Comparison of ENCODE assay signal across 10 mouse cellular contexts in genomic region chr16:31906896-31907295, GRCm38 (mm10). TPM values are rescaled to one million over a fixed set of nuclear protein-coding genes. Genes with fewer than 3 reads are reported as not detected.
DNase-seq lines count a peak whose midpoint lies in the region; ATAC-seq lines count a peak whose summit lies in the region.
"Had no signal": no experiment of that assay in that cellular context is flagged by ENCODE, and none has a peak within 500 bp of the region (broad histone marks: within the 10 kb centered on the region; RNA-seq: fewer than 3 reads in every experiment).

No protein-coding gene starts in this region.

- DNase-seq in right cerebral cortex, adult 2 months (ENCODE audit: low spot score in 2 of 2) = peak; percentile 31 to 51
- DNase-seq in right cerebral cortex, postnatal 25 days = no peak
- peak; percentile 28 for DNase-seq in embryo, embryonic 9.5 days (ENCODE audit: extremely low spot score)
- peak; percentile 54 for DNase-seq in heart, postnatal 4 days
- no peak for DNase-seq in liver, embryonic 11.5 days (ENCODE audit: low spot score)
- DNase-seq in cerebellum, postnatal 25 days = no peak
- no peak for DNase-seq in cerebellum, adult 9-11 months

- H3K4me3 ChIP-seq in liver, embryonic 11.5 days (ENCODE audit: low read depth, low read length) = peak overlapping the region; percentile 24; the same call in 1 of the 2 replicates
- H3K4me3 ChIP-seq in midbrain, embryonic 16.5 days (ENCODE audit: low read depth, low read length) = no peak overlapping the region

- no peak overlapping the region for H3K9ac ChIP-seq in liver, embryonic 11.5 days (ENCODE audit: low read depth, low read length)
- no peak overlapping the region for H3K9ac ChIP-seq in midbrain, embryonic 16.5 days (ENCODE audit: low read depth, low read length)

- ATAC-seq in liver, embryonic 11.5 days (replicated peaks; ENCODE audit: low FRiP score) = no peak
- peak; percentile 49; the same call in 1 of the 2 replicates for ATAC-seq in midbrain, embryonic 16.5 days

- H3K36me3 ChIP-seq in liver, embryonic 11.5 days (ENCODE audit: control insufficient read depth, insufficient read depth, low read length) = no peaks in the 10 kb centered on the region
- no peaks in the 10 kb centered on the region for H3K36me3 ChIP-seq in midbrain, embryonic 16.5 days (ENCODE audit: control insufficient read depth, insufficient read depth, low read length)

- H3K27ac ChIP-seq in liver, embryonic 11.5 days (ENCODE audit: low read depth, low read length) = no peak overlapping the region
- H3K27ac ChIP-seq in midbrain, embryonic 16.5 days (ENCODE audit: low read length) = no peak overlapping the region
- H3K27ac ChIP-seq: macrophage had no signal

- peaks cover 3% of the 10 kb centered on the region for H3K4me1 ChIP-seq in liver, embryonic 11.5 days (replicated peaks; ENCODE audit: control insufficient read depth, insufficient read depth, low read length)
- H3K4me1 ChIP-seq in midbrain, embryonic 16.5 days (ENCODE audit: control insufficient read depth, insufficient read depth, low read length) = peaks cover 7% of the 10 kb centered on the region; the same call in 1 of the 2 replicates

- no peaks in the 10 kb centered on the region for H3K9me3 ChIP-seq in liver, embryonic 11.5 days (ENCODE audit: control insufficient read depth, low read length)
- no peaks in the 10 kb centered on the region for H3K9me3 ChIP-seq in midbrain, embryonic 16.5 days (replicated peaks; ENCODE audit: control insufficient read depth, low read length, poor library complexity, severe bottlenecking)

- 12% methylated on average over 9 of the region's 9 CpGs for WGBS in liver, embryonic 11.5 days
- WGBS in midbrain, embryonic 16.5 days = 9% methylated on average over 9 of the region's 9 CpGs

- H3K4me2 ChIP-seq in liver, embryonic 11.5 days = peak overlapping the region; percentile 52
- peak overlapping the region; percentile 31 for H3K4me2 ChIP-seq in midbrain, embryonic 16.5 days (ENCODE audit: low read length)

- H3K27me3 ChIP-seq in liver, embryonic 11.5 days (replicated peaks; ENCODE audit: control insufficient read depth, insufficient read depth, low read length) = no peaks in the 10 kb centered on the region
- H3K27me3 ChIP-seq in midbrain, embryonic 16.5 days (ENCODE audit: control insufficient read depth, insufficient read depth, low read depth, low read length) = no peaks in the 10 kb centered on the region

RNA-seq across cellular contexts. Expression of gene Pigz, which starts 26.8 kb away (rescaled TPM):
- 1 to 10 TPM; 1.0 to 1.2 TPM for total RNA-seq in heart, postnatal 4 days (2021)
- polyA plus RNA-seq in liver, embryonic 11.5 days (2014; fragmentation: Nextera tagmentation; extraction: Ambion mirVana) = 0.38 and 0.75 TPM in 2 replicates
- 2.7 and 3.5 TPM in 2 replicates for polyA plus RNA-seq in midbrain, embryonic 16.5 days (2015; fragmentation: Nextera tagmentation; extraction: Ambion mirVana)

RNA-seq across cellular contexts. Expression of gene Meltf, which starts 28.3 kb away (rescaled TPM):
- total RNA-seq in heart, postnatal 4 days (2021) = under 1 TPM in 1 of 2 experiments, not detected in 1; 0.07 TPM
- 0.33 and 0.35 TPM in 2 replicates for polyA plus RNA-seq in liver, embryonic 11.5 days (2014; fragmentation: Nextera tagmentation; extraction: Ambion mirVana)
- polyA plus RNA-seq in midbrain, embryonic 16.5 days (2015; fragmentation: Nextera tagmentation; extraction: Ambion mirVana) = 0.07 and 0.28 TPM in 2 replicates
- total RNA-seq: adrenal gland, adult 18-20 months had no signal
- polyA plus RNA-seq: macrophage had no signal

RNA-seq across cellular contexts. Expression of gene 0610012G03Rik, which starts 41.4 kb away (rescaled TPM):
- 10 to 100 TPM; 60.4 to 66.7 TPM for total RNA-seq in heart, postnatal 4 days (2021)
- polyA plus RNA-seq in liver, embryonic 11.5 days (2014; fragmentation: Nextera tagmentation; extraction: Ambion mirVana) = 86.1 and 93.7 TPM in 2 replicates
- 114 and 117 TPM in 2 replicates for polyA plus RNA-seq in midbrain, embryonic 16.5 days (2015; fragmentation: Nextera tagmentation; extraction: Ambion mirVana)

RNA-seq across cellular contexts. Expression of gene Ncbp2, which starts 41.4 kb away (rescaled TPM):
- 10 to 100 TPM; 25.5 to 29.0 TPM for total RNA-seq in heart, postnatal 4 days (2021)
- 93.0 and 93.5 TPM in 2 replicates for polyA plus RNA-seq in liver, embryonic 11.5 days (2014; fragmentation: Nextera tagmentation; extraction: Ambion mirVana)
- 103 and 105 TPM in 2 replicates for polyA plus RNA-seq in midbrain, embryonic 16.5 days (2015; fragmentation: Nextera tagmentation; extraction: Ambion mirVana)

Comparison
In these comparisons a context has a peak if more than half of its experiments do, and no peak if none do; other contexts are left out.
1. DNase-seq: peak in right cerebral cortex, adult 2 months (2 of 2), embryo, embryonic 9.5 days (single experiment) and heart, postnatal 4 days (single experiment); none in right cerebral cortex, postnatal 25 days (single experiment), liver, embryonic 11.5 days (single experiment), cerebellum, postnatal 25 days (0 of 2) and cerebellum, adult 9-11 months (single experiment).